Mouse (Mus musculus) lung, adult 2 months (tissue): ENCODE results near the gene Mmp24.

Experiments used
- CTCF ChIP-seq: fragments of 200-500 bp; IDR thresholded peaks from 2 replicates; pipeline ENCODE4 v1.5.1; 2011; ENCODE audit warnings: mild to moderate bottlenecking, low read length, control low read depth; ENCODE audit not compliant: insufficient read depth
- POLR2A ChIP-seq: fragments of 200-500 bp; IDR thresholded peaks from 2 replicates; pipeline ENCODE4 v1.6.1; 2011; ENCODE audit warnings: low read depth, mild to moderate bottlenecking, control low read depth, low read length, borderline replicate concordance; ENCODE audit errors: extremely low read depth

- no peak for TF ChIP-seq CTCF
- no peak for TF ChIP-seq POLR2A
These were observed 71.8 kb downstream of the Mmp24 start for GRCm38 (mm10) chr2:155846930-155847329.
